Mouse (Mus musculus): ENCODE data around the gene Tssk1. TPM values are rescaled to one million over a fixed set of nuclear protein-coding genes. Genes with fewer than 3 reads are reported as not detected.

Tssk1 gene
- polyA plus RNA-seq, 1 experiment = 0.28 TPM

GRCm38 (mm10) chr16:17882196-17882595, 11.8 kb upstream of the Tssk1 start:
- 0 out of 2 replicates have a peak, but pooled peaks cover 2% of the 10 kb centered on the region for H3K4me1 ChIP-seq (ENCODE audit: control insufficient read depth, insufficient read depth, insufficient read length, low read length)
- H3K4me3 ChIP-seq (ENCODE audit: insufficient read depth, low read depth, low read length) = no peak overlapping the region
- no peak overlapping the region for H3K27ac ChIP-seq (replicated peaks; ENCODE audit: low read depth, low read length)

- Histone ChIP-seq H3K27ac (replicated peaks; ENCODE audit: low read depth, low read length) (no peak overlapping the region), H3K4me3 (ENCODE audit: insufficient read depth, low read depth, low read length) (no peak overlapping the region), H3K4me1 (ENCODE audit: control insufficient read depth, insufficient read depth, insufficient read length, low read length) (0 out of 2 replicates have a peak, but pooled peaks cover 2% of the 10 kb centered on the region)
Measured at GRCm38 (mm10) chr16:17884116-17884515, 9.9 kb upstream of the Tssk1 start.

- H3K4me1 ChIP-seq (ENCODE audit: control insufficient read depth, insufficient read depth, insufficient read length, low read length) = peaks cover 10% of the 10 kb centered on the region; the same call in 1 of the 2 replicates
- H3K27ac ChIP-seq (replicated peaks; ENCODE audit: low read depth, low read length) = no peak overlapping the region
- peak overlapping the region; percentile 95; the same call in 1 of the 2 replicates for H3K4me3 ChIP-seq (ENCODE audit: insufficient read depth, low read depth, low read length)
Measured at GRCm38 (mm10) chr16:17889689-17890341, 4.2 kb upstream of the Tssk1 start.

GRCm38 (mm10) chr16:17890342-17890727, 3.7 kb upstream of the Tssk1 start:
- H3K27ac ChIP-seq (replicated peaks; ENCODE audit: low read depth, low read length) = no peak overlapping the region
- H3K4me1 ChIP-seq (ENCODE audit: control insufficient read depth, insufficient read depth, insufficient read length, low read length) = peaks cover 10% of the 10 kb centered on the region; the same call in 1 of the 2 replicates
- H3K4me3 ChIP-seq (ENCODE audit: insufficient read depth, low read depth, low read length) = peak overlapping the region; percentile 95

- H3K4me3 ChIP-seq (ENCODE audit: insufficient read depth, low read depth, low read length) = peak overlapping the region; percentile 95
- peak overlapping the region; percentile 81 for H3K27ac ChIP-seq (replicated peaks; ENCODE audit: low read depth, low read length)
- peaks cover 10% of the 10 kb centered on the region; the same call in 1 of the 2 replicates for H3K4me1 ChIP-seq (ENCODE audit: control insufficient read depth, insufficient read depth, insufficient read length, low read length)
Measured at GRCm38 (mm10) chr16:17890917-17891566, 3.0 kb upstream of the Tssk1 start.

- H3K27ac ChIP-seq (replicated peaks; ENCODE audit: low read depth, low read length) = peak within 1 kb of the TSS; percentile 81
- H3K4me1 ChIP-seq (ENCODE audit: control insufficient read depth, insufficient read depth, insufficient read length, low read length) = peaks cover 12% of the 10 kb centered on the region
- peak within 1 kb of the TSS; percentile 95 for H3K4me3 ChIP-seq (ENCODE audit: insufficient read depth, low read depth, low read length)
Measured at GRCm38 (mm10) chr16:17891567-17891959, 2.5 kb upstream of the Tssk1 start, which contains the start of gene Gm20518. TSS of gene Gm20518 (minus strand) at chr16:17891671.

- Histone ChIP-seq H3K4me1 (ENCODE audit: control insufficient read depth, insufficient read depth, insufficient read length, low read length) (peaks cover 12% of the 10 kb centered on the region), H3K27ac (replicated peaks; ENCODE audit: low read depth, low read length) (no peak overlapping the region), H3K4me3 (ENCODE audit: insufficient read depth, low read depth, low read length) (no peak overlapping the region)
Measured at GRCm38 (mm10) chr16:17892606-17893005, 1.4 kb upstream of the Tssk1 start.

GRCm38 (mm10) chr16:17896091-17896490, 2.1 kb downstream of the Tssk1 start:
- H3K4me1 ChIP-seq (ENCODE audit: control insufficient read depth, insufficient read depth, insufficient read length, low read length) = peaks cover 2% of the 10 kb centered on the region; the same call in 1 of the 2 replicates
- H3K4me3 ChIP-seq (ENCODE audit: insufficient read depth, low read depth, low read length) = no peak overlapping the region
- H3K27ac ChIP-seq (replicated peaks; ENCODE audit: low read depth, low read length) = no peak overlapping the region

GRCm38 (mm10) chr16:17898462-17898861, 4.4 kb downstream of the Tssk1 start, which contains the start of the genes Dgcr2 and Tssk2:
TSS of gene Dgcr2 (minus strand) at chr16:17898562.
TSS of gene Tssk2 (plus strand) at chr16:17898637.
- Histone ChIP-seq H3K4me1 (ENCODE audit: control insufficient read depth, insufficient read depth, insufficient read length, low read length) (peaks cover 2% of the 10 kb centered on the region; the same call in 1 of the 2 replicates), H3K27ac (replicated peaks; ENCODE audit: low read depth, low read length) (no peak within 1 kb of the TSS)

GRCm38 (mm10) chr16:17911052-17911595, 17.1 kb downstream of the Tssk1 start, which contains the start of gene Ess2:
TSS of gene Ess2 (minus strand) at chr16:17911348.
- Histone ChIP-seq H3K4me3 (ENCODE audit: insufficient read depth, low read depth, low read length) (peak within 1 kb of the TSS; percentile 88), H3K4me1 (ENCODE audit: control insufficient read depth, insufficient read depth, insufficient read length, low read length) (no peaks in the 10 kb centered on the region; the same call in 1 of the 2 replicates), H3K27ac (replicated peaks; ENCODE audit: low read depth, low read length) (peak within 1 kb of the TSS; percentile 72)

More at GRCm38 (mm10) chr16:17898462-17898861, 4.4 kb downstream of the Tssk1 start, which contains the start of the genes Dgcr2 and Tssk2:
- no peak within 1 kb of the TSS for H3K4me3 ChIP-seq (ENCODE audit: insufficient read depth, low read depth, low read length)

GRCm38 (mm10) chr16:17914307-17915249, 20.6 kb downstream of the Tssk1 start, which contains the start of gene Gsc2:
TSS of gene Gsc2 (minus strand) at chr16:17915059.
- Histone ChIP-seq H3K4me3 (ENCODE audit: insufficient read depth, low read depth, low read length) (peak within 1 kb of the TSS; percentile 39), H3K4me1 (ENCODE audit: control insufficient read depth, insufficient read depth, insufficient read length, low read length) (no peaks in the 10 kb centered on the region; the same call in 1 of the 2 replicates), H3K27ac (replicated peaks; ENCODE audit: low read depth, low read length) (no peak within 1 kb of the TSS)

- H3K4me3 ChIP-seq (ENCODE audit: insufficient read depth, low read depth, low read length) = 0 out of 2 replicates have a peak overlapping the region, but pooled peaks have one; percentile 6
- peaks cover 3% of the 10 kb centered on the region for H3K4me1 ChIP-seq (ENCODE audit: control insufficient read depth, insufficient read depth, insufficient read length, low read length)
- no peak overlapping the region for H3K27ac ChIP-seq (replicated peaks; ENCODE audit: low read depth, low read length)
Measured at GRCm38 (mm10) chr16:17920586-17920985, 26.6 kb downstream of the Tssk1 start.

- H3K27ac ChIP-seq (replicated peaks; ENCODE audit: low read depth, low read length) = peak overlapping the region; percentile 77
- H3K4me1 ChIP-seq (ENCODE audit: control insufficient read depth, insufficient read depth, insufficient read length, low read length) = peaks cover 3% of the 10 kb centered on the region
- peak overlapping the region; percentile 71 for H3K4me3 ChIP-seq (ENCODE audit: insufficient read depth, low read depth, low read length)
Measured at GRCm38 (mm10) chr16:17921325-17922162, 27.5 kb downstream of the Tssk1 start.
